In the genomic region with DNA sequence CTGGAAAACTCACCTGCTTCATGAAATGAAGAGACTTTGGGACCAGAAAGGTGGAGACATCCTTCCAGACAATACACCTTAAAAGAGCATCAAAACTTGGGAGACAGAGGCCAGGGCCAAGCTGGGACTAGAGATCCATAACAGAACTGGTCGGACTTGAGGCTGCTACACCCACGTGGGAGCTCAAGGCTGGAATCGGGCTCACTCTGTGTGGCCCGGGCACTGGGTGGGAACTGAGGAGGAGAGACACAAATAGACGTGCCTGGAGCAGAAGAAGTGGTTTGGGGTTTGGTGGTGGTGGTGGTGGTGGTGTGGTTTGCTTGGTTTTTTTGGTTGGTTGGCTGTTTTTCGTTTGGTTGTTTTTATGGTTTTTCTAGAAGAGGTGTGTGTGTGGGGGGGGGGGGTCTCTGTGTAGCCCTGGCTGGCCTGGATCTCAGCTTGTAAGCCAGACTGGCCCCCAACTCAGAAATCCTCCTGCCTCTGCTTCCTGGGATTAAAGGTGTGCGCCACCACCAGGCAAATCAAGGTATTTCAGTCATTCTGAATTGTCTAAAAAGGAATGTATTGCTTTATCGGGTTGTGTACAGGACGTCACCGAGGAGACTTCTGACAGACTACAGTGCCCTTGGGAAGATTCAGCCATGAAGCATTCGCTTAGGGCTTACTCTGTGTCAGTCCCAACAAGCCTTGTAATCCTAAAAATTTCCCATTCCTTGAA, we compare ENCODE assay signal across 20 mouse cellular contexts.
DNase-seq lines count a peak whose midpoint lies in the region; ATAC-seq and TF ChIP-seq lines count a peak whose summit lies in the region.
"Had no signal": no experiment of that assay in that cellular context is flagged by ENCODE, and none has a peak within 500 bp of the region (broad histone marks: within the 10 kb centered on the region; RNA-seq: fewer than 3 reads in every experiment).

No protein-coding gene starts in this region.

- no peaks in the 10 kb centered on the region for H3K9me3 ChIP-seq in heart, embryonic 10.5 days
- H3K9me3 ChIP-seq in liver, embryonic 14.5 days (ENCODE audit: control insufficient read depth, low read length) = no peaks in the 10 kb centered on the region; the same call in 1 of the 2 replicates
- peaks cover 5% of the 10 kb centered on the region for H3K9me3 ChIP-seq in CH12.LX (replicated peaks; ENCODE audit: low read length)
- H3K9me3 ChIP-seq: embryonic facial prominence, embryonic 15.5 days; midbrain, embryonic 15.5 days; neural tube, embryonic 12.5 days had no signal

- no peak for TF ChIP-seq POLR2A in heart, adult 2 months (IDR thresholded peaks at IDR 0.05; ENCODE audit: insufficient read depth, low read depth, low read length)
- TF ChIP-seq POLR2A in CH12.LX (IDR thresholded peaks at IDR 0.05; ENCODE audit: low read depth, low read length) = no peak
- TF ChIP-seq POLR2A in cortical plate, adult 2 months (IDR thresholded peaks at IDR 0.05; ENCODE audit: extremely low read depth, insufficient read depth, low read length) = no peak

- no peak overlapping the region for H3K9ac ChIP-seq in heart, adult 2 months (ENCODE audit: low read depth, low read length)
- no peak overlapping the region for H3K9ac ChIP-seq in liver, embryonic 14.5 days (replicated peaks)
- no peak overlapping the region for H3K9ac ChIP-seq in CH12.LX (ENCODE audit: insufficient read depth, low read depth)
- H3K9ac ChIP-seq: embryonic facial prominence, embryonic 15.5 days; limb, embryonic 13.5 days; midbrain, embryonic 15.5 days; neural tube, embryonic 12.5 days had no signal

- H3K4me1 ChIP-seq in heart, adult 2 months (ENCODE audit: control insufficient read depth, insufficient read depth, low read length) = 0 out of 2 replicates have a peak, but pooled peaks cover 2% of the 10 kb centered on the region
- H3K4me1 ChIP-seq in heart, embryonic 10.5 days = 0 out of 2 replicates have a peak, but pooled peaks cover 9% of the 10 kb centered on the region
- H3K4me1 ChIP-seq in liver, embryonic 14.5 days (replicated peaks; ENCODE audit: control insufficient read depth in 2 of 2, insufficient read depth in 2 of 2, low read length in 1 of 2) = peaks cover 0 to 2% of the 10 kb centered on the region in 2 experiments; a peak in 1 of 4 replicates
- peaks cover 10 to 13% of the 10 kb centered on the region in 2 experiments for H3K4me1 ChIP-seq in CH12.LX (ENCODE audit: control insufficient read depth in 1 of 2, insufficient read depth in 2 of 2)
- no peaks in the 10 kb centered on the region for H3K4me1 ChIP-seq in cortical plate, adult 2 months (ENCODE audit: control insufficient read depth, insufficient read depth, low read length)

- TF ChIP-seq CTCF in heart, adult 2 months (IDR thresholded peaks at IDR 0.05) = peak; percentile 43
- 0 out of 2 replicates have a peak, but pooled peaks have one; percentile 6 for TF ChIP-seq CTCF in liver, embryonic 14.5 days (IDR thresholded peaks at IDR 0.05; ENCODE audit: low read depth)
- TF ChIP-seq CTCF in CH12.LX (conservative IDR thresholded peaks at IDR 0.05 in 1 of 2, IDR thresholded peaks at IDR 0.05 in 1 of 2; ENCODE audit: low read depth in 2 of 2, low read length in 2 of 2) = peak in 1 of 2 experiments; percentile 41; a peak in 2 of 4 replicates
- 0 out of 2 replicates have a peak, but pooled peaks have one; percentile 10 for TF ChIP-seq CTCF in cortical plate, adult 2 months (IDR thresholded peaks at IDR 0.05; ENCODE audit: extremely low read depth, insufficient read depth, low read length)

- no peak for TF ChIP-seq EP300 in heart, adult 2 months (IDR thresholded peaks at IDR 0.05; ENCODE audit: insufficient read depth, low read depth, low read length)
- no peak for TF ChIP-seq EP300 in liver, embryonic 14.5 days (IDR thresholded peaks at IDR 0.05; ENCODE audit: low read depth)
- TF ChIP-seq EP300 in CH12.LX (IDR thresholded peaks at IDR 0.05; ENCODE audit: low read length) = no peak

- TF ChIP-seq RAD21 in CH12.LX (IDR thresholded peaks at IDR 0.05; ENCODE audit: low read depth, low read length) = no peak

- dilution Hi-C loops in CH12.LX (cut with MboI; ENCODE audit: extremely low pct_ligation_motif_present, extremely low pct_unique_long_range_greater_than_20kb, low sequenced_read_pairs) = no loop called here

- 88% methylated on average over 11 of the region's 11 CpGs for WGBS in heart, adult 2 months
- WGBS in heart, embryonic 10.5 days = 85% methylated on average over 11 of the region's 11 CpGs
- WGBS in liver, embryonic 14.5 days (ENCODE audit: insufficient replicate concordance) = 59% methylated on average over 11 of the region's 11 CpGs

- no peak for ATAC-seq in liver, embryonic 14.5 days (ENCODE audit: insufficient read depth)
- ATAC-seq: hindbrain, embryonic 16.5 days; midbrain, embryonic 15.5 days; Patski had no signal

- intact Hi-C loops in heart, adult 2 months (cut with DNase I) = no loop called here

- no peak overlapping the region for H3K4me2 ChIP-seq in liver, embryonic 14.5 days (ENCODE audit: low read depth)
- no peak overlapping the region for H3K4me2 ChIP-seq in CH12.LX (ENCODE audit: insufficient read depth, low read depth, poor library complexity, severe bottlenecking)
- H3K4me2 ChIP-seq: embryonic facial prominence, embryonic 15.5 days; heart, embryonic 11.5 days; limb, embryonic 13.5 days; midbrain, embryonic 15.5 days; neural tube, embryonic 12.5 days had no signal

- in situ Hi-C loops in CH12.LX (cut with MboI; ENCODE audit: low pct_ligation_motif_present, low pct_unique_long_range_greater_than_20kb, low sequenced_read_pairs) = no loop called here

- no peaks in the 10 kb centered on the region for H3K79me2 ChIP-seq in heart, adult 2 months (replicated peaks; ENCODE audit: control insufficient read depth, insufficient read depth, low read length)
- no peaks in the 10 kb centered on the region for H3K79me2 ChIP-seq in CH12.LX (replicated peaks; ENCODE audit: control insufficient read depth, extremely low read depth, insufficient read depth, poor library complexity, severe bottlenecking)

- no peaks in the 10 kb centered on the region for H3K36me3 ChIP-seq in heart, adult 2 months (ENCODE audit: control insufficient read depth, insufficient read depth, low read length)
- H3K36me3 ChIP-seq in heart, embryonic 10.5 days = no peaks in the 10 kb centered on the region
- H3K36me3 ChIP-seq in liver, embryonic 14.5 days (replicated peaks; ENCODE audit: control insufficient read depth, insufficient read depth, low read depth) = no peaks in the 10 kb centered on the region
- H3K36me3 ChIP-seq in CH12.LX (replicated peaks in 1 of 2; ENCODE audit: control insufficient read depth in 1 of 2, insufficient read depth in 1 of 2, low read length in 1 of 2) = no peaks in the 10 kb centered on the region
- H3K36me3 ChIP-seq: embryonic facial prominence, embryonic 15.5 days; limb, embryonic 13.5 days; midbrain, embryonic 15.5 days; neural tube, embryonic 12.5 days had no signal

- no peak for DNase-seq in heart, adult 2 months
- DNase-seq in heart, embryonic 10.5 days (ENCODE audit: low spot score) = no peak
- DNase-seq in liver, embryonic 14.5 days (ENCODE audit: low read depth in 3 of 3, low spot score in 3 of 3) = no peak
- no peak for DNase-seq in liver
- DNase-seq in CH12.LX (ENCODE audit: extremely low read depth) = no peak
- DNase-seq in adrenal gland, postnatal 25 days = no peak
- DNase-seq in spleen, postnatal 14 days (ENCODE audit: low spot score in 2 of 2) = no peak
- DNase-seq: cerebellum, adult 9-10 months; embryo, embryonic 11 days; gastrocnemius, postnatal 14 days; heart, postnatal 14 days; kidney, adult 9 months had no signal

- no peak overlapping the region for H3K4me3 ChIP-seq in heart, adult 2 months
- no peak overlapping the region for H3K4me3 ChIP-seq in heart, embryonic 10.5 days
- no peak overlapping the region for H3K4me3 ChIP-seq in liver, embryonic 14.5 days (ENCODE audit: insufficient read depth in 1 of 2, low read depth in 2 of 2, low read length in 2 of 2)
- H3K4me3 ChIP-seq in CH12.LX (replicated peaks in 1 of 3; ENCODE audit: low read depth in 2 of 3, low read length in 2 of 3, poor library complexity in 1 of 3) = no peak overlapping the region
- no peak overlapping the region for H3K4me3 ChIP-seq in cortical plate, adult 2 months (ENCODE audit: insufficient read depth, low read length)
- H3K4me3 ChIP-seq: embryonic facial prominence, embryonic 15.5 days; limb, embryonic 13.5 days; midbrain, embryonic 15.5 days; neural tube, embryonic 12.5 days had no signal

- H3K27ac ChIP-seq in heart, adult 2 months = no peak overlapping the region
- H3K27ac ChIP-seq in heart, embryonic 10.5 days = no peak overlapping the region
- no peak overlapping the region for H3K27ac ChIP-seq in liver, embryonic 14.5 days
- H3K27ac ChIP-seq in CH12.LX (ENCODE audit: insufficient read depth, low read depth) = no peak overlapping the region
- H3K27ac ChIP-seq in cortical plate, adult 2 months (ENCODE audit: insufficient read depth, low read length) = no peak overlapping the region
- H3K27ac ChIP-seq: embryonic facial prominence, embryonic 15.5 days; limb, embryonic 13.5 days; midbrain, embryonic 15.5 days; neural tube, embryonic 12.5 days had no signal

- peaks cover 1% of the 10 kb centered on the region; the same call in 1 of the 2 replicates for H3K27me3 ChIP-seq in heart, adult 2 months (ENCODE audit: control insufficient read depth, insufficient read depth, low read length)
- peaks cover 38% of the 10 kb centered on the region for H3K27me3 ChIP-seq in heart, embryonic 10.5 days (ENCODE audit: insufficient read depth, poor library complexity, severe bottlenecking)
- no peaks in the 10 kb centered on the region for H3K27me3 ChIP-seq in liver, embryonic 14.5 days (ENCODE audit: control insufficient read depth, insufficient read depth, low read length)
- H3K27me3 ChIP-seq in CH12.LX (replicated peaks) = peaks cover 9% of the 10 kb centered on the region
- H3K27me3 ChIP-seq: embryonic facial prominence, embryonic 15.5 days; Patski had no signal

TF ChIP-seq in CH12.LX, 34 proteins besides CTCF, POLR2A, EP300 and RAD21:
- TF ChIP-seq ZC3H11A (IDR thresholded peaks at IDR 0.05; ENCODE audit: low read depth, low read length) (no peak), SMC3 (IDR thresholded peaks at IDR 0.05; ENCODE audit: low read depth, low read length) (0 out of 2 replicates have a peak, but pooled peaks have one; percentile 6), MYC (IDR thresholded peaks at IDR 0.05; ENCODE audit: low read depth, low read length) (no peak)
